Mouse (Mus musculus): ENCODE results near the gene Lrcol1. TPM values are rescaled to one million over a fixed set of nuclear protein-coding genes. Genes with fewer than 3 reads are reported as not detected.
A peak's percentile ranks its signal among the peaks of the same experiment; 100 is the strongest.

The Lrcol1 gene
- polyA plus RNA-seq, 1 experiment from 2014 or later, result not detected

- H3K27ac ChIP-seq (ENCODE audit: low read length), result no peak overlapping the region
- no peak overlapping the region for H3K4me3 ChIP-seq (replicated peaks; ENCODE audit: low read length)
- peaks cover 38% of the 10 kb centered on the region for H3K36me3 ChIP-seq (ENCODE audit: control insufficient read depth, insufficient read depth)
- H3K4me2 ChIP-seq (ENCODE audit: low read length), result no peak overlapping the region
- no peaks in the 10 kb centered on the region for H3K27me3 ChIP-seq (replicated peaks; ENCODE audit: control insufficient read depth, insufficient read depth, low read length)
- WGBS, result 91% methylated on average over 15 of the region's 15 CpGs
- ATAC-seq, result no peak
- peaks cover 7% of the 10 kb centered on the region for H3K4me1 ChIP-seq (replicated peaks; ENCODE audit: control insufficient read depth, insufficient read depth, low read length)
- H3K9me3 ChIP-seq (ENCODE audit: control insufficient read depth, low read length), result no peaks in the 10 kb centered on the region
- H3K9ac ChIP-seq (replicated peaks; ENCODE audit: low read depth, low read length), result no peak overlapping the region
These were observed 34.6 kb downstream of the Lrcol1 start for GRCm38 (mm10) chr5:110379086-110379485.

GRCm38 (mm10) chr5:110379823-110380222 is 35.3 kb downstream of the Lrcol1 start:
- WGBS, result 92% methylated on average over 4 of the region's 4 CpGs
- H3K4me3 ChIP-seq (replicated peaks; ENCODE audit: low read length), result no peak overlapping the region
- H3K36me3 ChIP-seq (ENCODE audit: control insufficient read depth, insufficient read depth), result peaks cover 36% of the 10 kb centered on the region
- no peak overlapping the region for H3K4me2 ChIP-seq (ENCODE audit: low read length)
- H3K9me3 ChIP-seq (ENCODE audit: control insufficient read depth, low read length), result no peaks in the 10 kb centered on the region
- ATAC-seq, result no peak
- peaks cover 15% of the 10 kb centered on the region for H3K4me1 ChIP-seq (replicated peaks; ENCODE audit: control insufficient read depth, insufficient read depth, low read length)
- H3K9ac ChIP-seq (replicated peaks; ENCODE audit: low read depth, low read length), result no peak overlapping the region
- no peak overlapping the region for H3K27ac ChIP-seq (ENCODE audit: low read length)
- H3K27me3 ChIP-seq (replicated peaks; ENCODE audit: control insufficient read depth, insufficient read depth, low read length), result no peaks in the 10 kb centered on the region

DNA sequence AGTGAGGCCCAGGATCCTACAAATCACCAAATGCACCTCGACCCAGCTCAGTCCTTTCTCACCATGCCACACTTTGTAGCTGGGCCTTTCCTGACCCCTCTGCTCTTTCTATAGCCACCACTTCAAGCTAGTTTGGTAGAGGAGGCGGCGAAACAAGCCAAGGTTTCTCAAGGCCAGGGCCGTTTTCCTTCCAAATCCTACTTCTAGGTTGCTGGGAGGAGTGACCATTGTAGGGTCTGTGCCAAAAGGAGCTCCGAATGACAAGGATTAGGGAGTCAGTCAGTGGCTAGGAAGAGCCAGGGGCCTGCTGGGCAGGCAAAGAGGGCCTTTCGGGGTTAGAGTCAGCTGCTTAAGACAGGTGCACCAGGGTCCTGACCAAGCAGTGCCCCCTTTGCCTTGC is 40.0 kb downstream of the Lrcol1 start:
- Histone ChIP-seq H3K4me3 (replicated peaks; ENCODE audit: low read length) (no peak overlapping the region; the same call in 1 of the 2 replicates), H3K9ac (replicated peaks; ENCODE audit: low read depth, low read length) (no peak overlapping the region; the same call in 1 of the 2 replicates), H3K4me2 (ENCODE audit: low read length) (peak overlapping the region; percentile 66), H3K27me3 (replicated peaks; ENCODE audit: control insufficient read depth, insufficient read depth, low read length) (no peaks in the 10 kb centered on the region), H3K9me3 (ENCODE audit: control insufficient read depth, low read length) (no peaks in the 10 kb centered on the region), H3K36me3 (ENCODE audit: control insufficient read depth, insufficient read depth) (0 out of 2 replicates have a peak, but pooled peaks cover 2% of the 10 kb centered on the region), H3K27ac (ENCODE audit: low read length) (no peak overlapping the region), H3K4me1 (replicated peaks; ENCODE audit: control insufficient read depth, insufficient read depth, low read length) (peaks cover 29% of the 10 kb centered on the region)
- no peak for ATAC-seq
- WGBS, result 58% methylated on average over 6 of the region's 6 CpGs

- no peak for ATAC-seq
- Histone ChIP-seq H3K27me3 (replicated peaks; ENCODE audit: control insufficient read depth, insufficient read depth, low read length) (no peaks in the 10 kb centered on the region), H3K4me2 (ENCODE audit: low read length) (peak overlapping the region; percentile 66), H3K27ac (ENCODE audit: low read length) (no peak overlapping the region), H3K9me3 (ENCODE audit: control insufficient read depth, low read length) (no peaks in the 10 kb centered on the region), H3K9ac (replicated peaks; ENCODE audit: low read depth, low read length) (peak overlapping the region; percentile 36; the same call in 1 of the 2 replicates), H3K36me3 (ENCODE audit: control insufficient read depth, insufficient read depth) (0 out of 2 replicates have a peak, but pooled peaks cover 2% of the 10 kb centered on the region), H3K4me3 (replicated peaks; ENCODE audit: low read length) (peak overlapping the region; percentile 79), H3K4me1 (replicated peaks; ENCODE audit: control insufficient read depth, insufficient read depth, low read length) (peaks cover 29% of the 10 kb centered on the region)
- WGBS, result 52% methylated on average over 4 of the region's 4 CpGs
These were observed 40.7 kb downstream of the Lrcol1 start for GRCm38 (mm10) chr5:110385263-110385662.

DNA sequence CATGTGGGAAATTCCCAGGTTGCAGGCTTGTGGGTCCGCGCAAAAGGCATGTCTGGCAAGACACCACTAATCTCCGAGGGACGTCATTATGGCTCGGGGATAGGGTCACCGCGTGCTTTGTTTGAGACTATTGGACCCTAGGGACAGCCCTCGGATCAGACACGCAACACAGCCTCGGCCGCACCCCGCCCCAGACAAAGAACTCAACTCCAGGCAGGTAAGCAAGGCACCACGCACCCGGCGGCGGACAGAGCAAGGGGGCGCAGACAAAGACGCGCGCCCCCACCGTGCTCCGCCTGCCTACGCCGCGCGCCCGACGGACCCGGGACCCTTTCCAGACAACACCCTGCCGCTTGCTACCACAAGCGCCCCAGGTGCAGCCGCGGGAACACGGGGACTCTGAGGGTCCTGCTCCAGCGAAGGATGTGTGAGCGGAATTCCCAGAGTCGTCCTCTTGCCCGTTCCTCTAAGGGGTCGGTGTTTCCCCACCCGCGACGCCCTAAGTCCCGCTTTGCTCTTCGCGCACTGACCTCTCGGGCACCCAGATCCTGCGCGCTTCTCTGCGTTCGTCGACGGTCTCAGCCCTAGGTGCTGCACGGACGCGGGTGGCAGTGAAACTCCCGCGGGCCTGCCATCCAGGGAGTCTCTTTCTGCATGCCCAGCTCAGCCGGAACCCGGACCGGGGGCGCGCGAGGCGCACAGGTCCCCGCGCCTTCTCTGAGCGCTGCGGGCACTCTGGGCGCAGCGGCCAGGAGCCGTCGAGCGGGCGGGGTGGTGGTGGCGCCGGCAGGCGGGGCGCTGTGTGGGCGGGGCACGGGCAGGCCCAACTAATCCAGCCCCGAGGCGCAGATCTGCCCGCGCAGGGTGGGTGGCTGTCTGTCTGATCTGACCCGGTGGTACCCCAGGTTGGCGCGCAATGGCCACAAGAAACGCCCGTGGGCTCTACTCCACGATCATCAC is 42.1 kb downstream of the Lrcol1 start:
- peak; percentile 92 for ATAC-seq
- WGBS, result under 1% methylated on average over 84 of the region's 90 CpGs
- Histone ChIP-seq H3K4me2 (ENCODE audit: low read length) (peak overlapping the region; percentile 66), H3K9ac (replicated peaks; ENCODE audit: low read depth, low read length) (peak overlapping the region; percentile 84), H3K27ac (ENCODE audit: low read length) (peak overlapping the region; percentile 42), H3K9me3 (ENCODE audit: control insufficient read depth, low read length) (no peaks in the 10 kb centered on the region), H3K36me3 (ENCODE audit: control insufficient read depth, insufficient read depth) (no peaks in the 10 kb centered on the region), H3K27me3 (replicated peaks; ENCODE audit: control insufficient read depth, insufficient read depth, low read length) (no peaks in the 10 kb centered on the region), H3K4me3 (replicated peaks; ENCODE audit: low read length) (peak overlapping the region; percentile 79), H3K4me1 (replicated peaks; ENCODE audit: control insufficient read depth, insufficient read depth, low read length) (peaks cover 29% of the 10 kb centered on the region)

DNA sequence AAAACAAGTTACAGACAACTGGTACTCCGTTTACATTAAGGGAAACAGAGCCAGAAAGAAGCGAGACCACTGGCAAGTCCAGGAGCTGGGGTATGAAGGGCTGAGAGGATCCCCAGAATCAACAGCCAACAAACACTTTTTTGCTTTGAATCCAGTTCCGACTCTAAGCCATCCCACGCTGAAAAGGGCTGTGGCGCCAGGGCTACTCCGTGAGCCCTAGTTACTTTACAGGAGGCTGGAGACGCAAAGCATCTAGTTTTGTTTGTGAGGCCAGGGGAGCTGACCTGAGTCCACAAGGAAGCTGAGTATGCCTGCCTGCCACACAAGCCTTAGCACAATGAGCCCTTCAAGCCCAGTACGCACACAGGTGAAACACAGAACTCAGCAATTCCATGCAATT is 42.8 kb downstream of the Lrcol1 start:
- Histone ChIP-seq H3K9me3 (ENCODE audit: control insufficient read depth, low read length) (no peaks in the 10 kb centered on the region), H3K36me3 (ENCODE audit: control insufficient read depth, insufficient read depth) (no peaks in the 10 kb centered on the region), H3K9ac (replicated peaks; ENCODE audit: low read depth, low read length) (peak overlapping the region; percentile 84), H3K4me3 (replicated peaks; ENCODE audit: low read length) (peak overlapping the region; percentile 79), H3K4me2 (ENCODE audit: low read length) (peak overlapping the region; percentile 66), H3K27ac (ENCODE audit: low read length) (no peak overlapping the region), H3K4me1 (replicated peaks; ENCODE audit: control insufficient read depth, insufficient read depth, low read length) (peaks cover 29% of the 10 kb centered on the region), H3K27me3 (replicated peaks; ENCODE audit: control insufficient read depth, insufficient read depth, low read length) (no peaks in the 10 kb centered on the region)
- no peak; the same call in 1 of the 2 replicates for ATAC-seq
- WGBS, result 5% methylated on average over 8 of the region's 8 CpGs

- Histone ChIP-seq H3K27ac (ENCODE audit: low read length) (no peak overlapping the region), H3K4me3 (replicated peaks; ENCODE audit: low read length) (no peak overlapping the region), H3K36me3 (ENCODE audit: control insufficient read depth, insufficient read depth) (no peaks in the 10 kb centered on the region), H3K4me1 (replicated peaks; ENCODE audit: control insufficient read depth, insufficient read depth, low read length) (peaks cover 11% of the 10 kb centered on the region), H3K9me3 (ENCODE audit: control insufficient read depth, low read length) (no peaks in the 10 kb centered on the region), H3K4me2 (ENCODE audit: low read length) (no peak overlapping the region), H3K27me3 (replicated peaks; ENCODE audit: control insufficient read depth, insufficient read depth, low read length) (no peaks in the 10 kb centered on the region), H3K9ac (replicated peaks; ENCODE audit: low read depth, low read length) (no peak overlapping the region)
- ATAC-seq, result no peak
- WGBS, result 86% methylated on average over 4 of the region's 4 CpGs
These were observed 46.1 kb downstream of the Lrcol1 start for GRCm38 (mm10) chr5:110390631-110391030.

- no peak overlapping the region for H3K27ac ChIP-seq (ENCODE audit: low read length)
- 65% methylated on average over 5 of the region's 5 CpGs for WGBS
- no peak overlapping the region for H3K4me3 ChIP-seq (replicated peaks; ENCODE audit: low read length)
- no peak overlapping the region for H3K4me2 ChIP-seq (ENCODE audit: low read length)
- H3K9me3 ChIP-seq (ENCODE audit: control insufficient read depth, low read length), result no peaks in the 10 kb centered on the region
- H3K9ac ChIP-seq (replicated peaks; ENCODE audit: low read depth, low read length), result no peak overlapping the region
- H3K4me1 ChIP-seq (replicated peaks; ENCODE audit: control insufficient read depth, insufficient read depth, low read length), result no peaks in the 10 kb centered on the region
- ATAC-seq, result peak; percentile 23; the same call in 1 of the 2 replicates
- H3K27me3 ChIP-seq (replicated peaks; ENCODE audit: control insufficient read depth, insufficient read depth, low read length), result no peaks in the 10 kb centered on the region
- no peaks in the 10 kb centered on the region for H3K36me3 ChIP-seq (ENCODE audit: control insufficient read depth, insufficient read depth)
These were observed 48.2 kb downstream of the Lrcol1 start for GRCm38 (mm10) chr5:110392727-110393126.

GRCm38 (mm10) chr5:110395006-110395661 is 50.6 kb downstream of the Lrcol1 start:
- H3K27ac ChIP-seq (ENCODE audit: low read length), result no peak overlapping the region
- no peak overlapping the region for H3K4me3 ChIP-seq (replicated peaks; ENCODE audit: low read length)
- no peak overlapping the region for H3K9ac ChIP-seq (replicated peaks; ENCODE audit: low read depth, low read length)
- H3K4me1 ChIP-seq (replicated peaks; ENCODE audit: control insufficient read depth, insufficient read depth, low read length), result no peaks in the 10 kb centered on the region
- no peaks in the 10 kb centered on the region for H3K9me3 ChIP-seq (ENCODE audit: control insufficient read depth, low read length)
- no peak for ATAC-seq
- no peak overlapping the region for H3K4me2 ChIP-seq (ENCODE audit: low read length)
- H3K36me3 ChIP-seq (ENCODE audit: control insufficient read depth, insufficient read depth), result no peaks in the 10 kb centered on the region
- WGBS, result 82% methylated on average over 5 of the region's 5 CpGs
- H3K27me3 ChIP-seq (replicated peaks; ENCODE audit: control insufficient read depth, insufficient read depth, low read length), result no peaks in the 10 kb centered on the region
